Mouse (Mus musculus) megakaryocyte progenitor cell, adult 5-6 weeks (primary cell): ENCODE measurements around the gene Sppl2c. TPM values are rescaled to one million over a fixed set of nuclear protein-coding genes. Genes with fewer than 3 reads are reported as not detected.
A peak's percentile ranks its signal among the peaks of the same experiment; 100 is the strongest.
"Not testable (repeated sequence)": the region's sequence is repeated elsewhere in the genome, so short reads cannot be mapped to it uniquely, and the experiment has no call there.

Experiments
- ATAC-seq: replicated peaks from 2 replicates; pipeline ENCODE4 v1.8.0; 2016; ENCODE audit warnings: mild to moderate bottlenecking, moderate TSS enrichment, inconsistent platforms; ENCODE audit not compliant: poor library complexity
- total RNA-seq, 2 experiments: library from RNA; stranded (forward) in 1 of 2; stranded (reverse) in 1 of 2; fragments of 157-497, 149-512 nt in 1 of 2; fragments of 200-1000 nt in 1 of 2; gene quantifications; 2 replicates each; pipeline versions ENCODE4 v1.2.3 to v1.2.4; 2015 to 2017

Sppl2c gene
- total RNA-seq, 2 experiments from 2014 or later, result not detected

DNA sequence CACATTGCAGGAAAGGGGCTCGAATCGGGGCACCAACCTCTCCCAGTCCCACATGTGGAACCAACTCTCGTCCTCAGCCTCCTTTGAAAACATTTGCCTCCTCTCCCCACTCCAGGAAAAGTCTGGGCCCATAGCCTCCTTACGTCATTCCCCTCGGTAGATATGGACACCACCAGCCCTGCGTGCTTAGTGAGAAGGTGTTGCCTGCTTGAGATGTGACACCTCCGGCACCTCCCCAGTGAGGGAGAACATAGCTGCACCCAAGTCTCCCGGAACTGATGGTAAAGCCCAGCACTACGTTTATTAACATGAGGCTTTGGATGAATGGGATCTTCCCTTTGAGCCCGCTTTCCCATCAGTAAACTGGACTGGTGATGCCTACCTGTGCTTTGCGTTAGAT is 9.3 kb downstream of the Sppl2c start:
- no peak for ATAC-seq

DNA sequence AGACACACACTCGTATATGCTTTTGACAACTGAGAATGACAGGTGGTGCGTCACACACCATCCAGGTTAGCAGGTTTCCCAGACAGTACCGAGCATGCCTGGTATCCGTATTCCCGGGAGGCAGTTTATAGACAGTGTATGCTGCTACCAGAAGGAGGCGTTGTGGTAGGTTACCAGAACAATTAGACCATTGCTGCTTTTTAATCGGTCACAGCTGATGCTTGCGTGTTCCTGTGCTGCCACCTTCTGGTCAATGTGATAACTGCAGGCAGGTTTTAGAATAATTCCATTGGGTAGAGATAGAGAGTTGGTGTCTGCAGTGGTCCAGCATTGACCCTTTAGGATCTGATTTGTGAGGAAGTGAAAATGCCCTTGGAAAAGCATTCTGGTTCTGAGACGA is 9.7 kb downstream of the Sppl2c start:
- ATAC-seq, result peak; percentile 97

GRCm38 (mm10) chr11:104197861-104198260 is 11.7 kb downstream of the Sppl2c start:
- ATAC-seq, result peak; percentile 47; the same call in 1 of the 2 replicates

- ATAC-seq, result no peak
Observed at GRCm38 (mm10) chr11:104203271-104203670, 17.1 kb downstream of the Sppl2c start.

GRCm38 (mm10) chr11:104206573-104206972 is 20.4 kb downstream of the Sppl2c start:
- ATAC-seq, result no peak

DNA sequence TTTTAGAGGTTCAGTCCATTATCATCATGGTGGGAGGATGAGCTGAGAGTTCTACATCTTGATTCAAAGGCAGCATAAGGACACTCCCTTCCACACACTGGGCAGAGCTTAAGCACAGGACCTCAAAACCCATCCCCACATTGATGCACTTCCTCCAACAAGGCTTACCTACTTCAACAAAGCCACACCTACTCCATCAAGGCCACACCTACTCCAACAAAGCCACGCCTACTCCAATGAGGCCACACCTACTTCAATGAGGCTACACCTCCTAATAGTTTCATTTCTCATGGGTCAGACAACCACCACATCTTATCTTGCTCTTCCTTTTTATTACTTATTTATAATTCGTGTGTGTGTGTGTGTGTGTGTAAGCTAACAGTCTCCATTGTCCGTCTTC is 22.9 kb downstream of the Sppl2c start:
- ATAC-seq, result no peak

- ATAC-seq, result no peak
Observed at GRCm38 (mm10) chr11:104211251-104211650, 25.1 kb downstream of the Sppl2c start.

DNA sequence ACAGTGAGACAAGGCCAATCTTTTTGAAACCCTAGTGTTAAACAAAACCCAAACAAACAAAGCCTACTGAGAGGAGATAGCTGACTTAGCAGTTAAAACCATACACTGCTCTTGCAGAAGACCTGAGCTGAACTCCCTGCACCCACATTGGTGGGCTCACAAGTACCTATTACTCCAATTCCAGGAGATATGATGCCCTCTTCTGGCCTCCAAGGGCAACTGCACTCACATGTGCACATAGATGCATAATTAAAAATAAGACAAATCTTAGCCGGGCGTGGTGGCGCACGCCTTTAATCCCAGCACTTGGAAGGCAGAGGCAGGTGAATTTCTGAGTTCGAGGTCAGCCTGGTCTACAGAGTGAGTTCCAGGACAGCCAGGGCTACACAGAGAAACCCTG is 28.0 kb downstream of the Sppl2c start:
- not testable (repeated sequence) for ATAC-seq

GRCm38 (mm10) chr11:104218075-104218474 is 31.9 kb downstream of the Sppl2c start:
- ATAC-seq, result no peak

- no peak for ATAC-seq
Observed at GRCm38 (mm10) chr11:104220291-104220690, 34.2 kb downstream of the Sppl2c start.

DNA sequence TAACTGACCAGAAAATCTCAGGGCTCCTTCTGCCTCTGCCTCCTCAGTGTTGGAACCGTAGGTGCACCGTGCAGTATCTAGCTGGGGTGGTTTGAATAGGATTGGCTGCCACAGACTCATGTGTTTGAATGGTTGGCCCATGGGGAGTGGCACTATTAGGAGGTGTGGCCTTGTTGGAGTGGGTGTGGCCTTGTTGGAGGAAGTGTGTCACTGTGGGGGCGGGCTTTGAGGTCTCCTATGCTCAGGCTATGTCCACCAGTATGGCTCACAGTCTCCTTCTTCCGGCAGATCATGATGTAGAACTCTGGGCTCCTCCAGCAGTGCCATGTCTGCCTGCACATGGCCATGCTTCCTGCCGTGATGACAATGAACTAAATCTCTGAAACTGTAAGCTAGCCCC is 35.6 kb downstream of the Sppl2c start:
- ATAC-seq, result no peak

GRCm38 (mm10) chr11:104223301-104223700 is 37.2 kb downstream of the Sppl2c start:
- ATAC-seq, result no peak

DNA sequence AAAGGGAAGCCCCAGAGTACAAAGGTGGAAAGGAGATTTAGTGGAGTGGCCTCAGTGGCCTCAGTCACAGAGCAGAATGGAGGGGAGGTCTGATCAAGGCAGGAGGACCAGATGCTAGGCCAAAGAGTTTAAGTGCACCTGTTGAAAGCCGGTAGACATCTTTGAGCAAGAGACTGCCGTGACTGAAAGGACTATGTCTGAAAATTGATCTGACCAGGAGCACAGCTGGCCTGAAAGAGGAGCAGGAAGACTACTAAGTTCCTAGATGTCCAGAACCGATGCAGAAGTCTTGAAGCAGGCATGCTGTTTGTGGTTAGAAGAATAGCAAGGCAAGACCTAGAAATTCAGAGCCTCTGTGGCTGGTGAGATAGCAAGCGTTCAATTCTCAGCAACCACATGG is 43.3 kb downstream of the Sppl2c start:
- ATAC-seq, result no peak

DNA sequence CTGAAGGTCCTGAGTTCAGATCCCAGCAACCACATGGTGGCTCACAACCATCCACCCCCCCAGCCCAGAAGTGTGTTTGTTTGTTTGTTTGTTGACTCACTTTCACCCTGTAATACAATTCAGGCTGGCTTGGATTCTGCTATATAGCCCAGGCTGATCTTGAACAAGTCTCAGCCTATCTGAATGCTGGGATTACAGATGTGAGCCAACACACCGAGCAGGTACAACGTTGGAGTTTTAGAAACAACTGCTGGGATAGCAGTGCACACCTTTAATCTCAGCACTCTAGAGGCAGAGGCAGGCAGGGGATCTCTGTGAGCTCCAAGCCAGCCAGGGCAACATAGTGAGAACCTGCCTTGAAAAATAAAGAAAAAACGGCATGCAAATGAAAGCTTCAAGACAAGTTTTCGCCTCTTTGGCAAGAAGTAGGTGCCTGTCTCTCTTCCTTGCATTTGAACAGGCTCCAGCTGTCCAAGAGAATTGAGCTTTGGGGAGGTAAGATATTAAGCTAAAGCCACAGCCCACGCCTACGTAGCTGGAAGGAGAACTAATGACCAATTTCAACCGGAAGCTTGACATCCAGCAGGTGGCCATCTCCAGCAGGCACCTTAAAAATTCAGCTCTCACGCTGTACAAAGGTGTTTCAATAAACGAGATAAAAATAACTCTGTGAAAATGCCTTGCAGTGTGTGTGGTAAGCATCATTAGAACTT is 44.1 kb downstream of the Sppl2c start:
- ATAC-seq, result no peak

GRCm38 (mm10) chr11:104231041-104231911 is 45.1 kb downstream of the Sppl2c start, which contains the start of gene Mapt:
TSS of gene Mapt (plus strand) at chr11:104231390.
- peak; percentile 95 for ATAC-seq

DNA sequence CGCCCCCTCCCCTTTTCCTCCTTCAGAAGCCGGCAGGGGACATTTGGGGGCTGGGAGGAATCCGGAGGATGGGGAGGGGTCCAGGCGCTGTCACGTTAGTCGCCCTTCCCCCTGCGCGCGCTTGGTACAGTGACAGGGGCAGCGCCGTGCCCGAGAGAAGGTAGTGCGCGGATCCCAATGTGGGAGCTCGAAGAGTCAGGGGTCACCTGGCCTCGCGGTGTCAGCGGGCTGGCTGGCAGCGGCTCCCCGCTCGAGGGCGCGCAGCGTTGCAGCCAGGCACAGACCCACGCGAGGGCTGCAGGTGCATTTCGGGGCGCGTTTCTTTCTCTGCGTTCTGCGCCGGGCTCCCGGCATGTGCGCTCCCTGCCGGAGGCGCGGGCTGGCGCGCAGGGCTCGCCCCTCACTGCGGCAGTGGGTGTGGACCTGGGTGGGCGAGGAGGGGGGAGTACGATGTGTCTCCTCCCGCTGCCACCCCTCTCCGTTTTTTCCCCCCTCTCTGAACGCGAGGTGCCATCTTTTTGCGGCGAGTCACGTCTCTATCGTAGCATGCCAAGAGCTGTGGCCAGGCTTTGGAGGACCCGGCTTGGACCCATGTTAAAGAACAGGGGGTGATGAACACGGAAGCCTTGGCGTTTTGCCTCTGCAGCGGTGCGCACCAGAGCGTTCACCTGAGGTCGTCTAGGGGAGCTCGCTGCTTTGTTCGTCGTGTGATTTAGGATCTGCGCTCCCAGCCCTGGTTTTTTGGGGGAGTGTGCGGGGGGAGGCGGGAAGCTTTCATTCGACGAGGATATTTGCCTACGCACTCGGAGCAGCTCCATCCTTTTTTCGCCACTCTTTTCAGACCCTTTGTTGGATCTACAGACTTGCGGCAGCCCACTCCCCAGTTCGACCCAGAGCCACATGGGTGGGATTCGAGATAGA is 46.3 kb downstream of the Sppl2c start:
- no peak for ATAC-seq

GRCm38 (mm10) chr11:104233101-104233500 is 47.0 kb downstream of the Sppl2c start:
- ATAC-seq, result no peak

- ATAC-seq, result no peak
Observed at GRCm38 (mm10) chr11:104233574-104234206, 47.6 kb downstream of the Sppl2c start.

DNA sequence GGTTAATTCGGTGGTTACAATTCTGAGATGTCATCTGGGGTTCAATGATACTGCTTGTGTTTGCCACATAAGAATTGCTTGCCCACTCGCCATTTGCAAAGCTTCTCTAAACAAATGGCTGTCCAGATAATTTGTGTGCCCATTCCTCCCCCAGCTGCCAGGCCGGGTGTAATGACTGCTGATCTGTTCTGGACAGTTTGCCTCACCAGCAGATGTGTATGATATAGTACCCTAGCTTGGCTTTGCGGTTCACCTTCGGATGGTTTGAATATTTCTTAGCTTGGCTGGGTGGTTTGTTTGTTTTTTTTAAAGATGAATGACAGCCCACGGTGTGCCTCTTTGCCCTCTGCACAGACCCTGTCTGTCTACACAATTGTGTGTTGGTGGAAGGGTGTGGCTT is 48.6 kb downstream of the Sppl2c start:
- no peak for ATAC-seq

GRCm38 (mm10) chr11:104235881-104236280 is 49.8 kb downstream of the Sppl2c start:
- no peak for ATAC-seq
